Mouse (Mus musculus): ENCODE measurements around the gene Nbl1. TPM values are rescaled to one million over a fixed set of nuclear protein-coding genes. Genes with fewer than 3 reads are reported as not detected.

The Nbl1 gene
- 2.5 TPM for polyA plus RNA-seq (2014; fragmentation: Illumina TruSeq; extraction: RNeasy Lipid Tissue Mini Kit (QIAGEN cat#74804))

DNA sequence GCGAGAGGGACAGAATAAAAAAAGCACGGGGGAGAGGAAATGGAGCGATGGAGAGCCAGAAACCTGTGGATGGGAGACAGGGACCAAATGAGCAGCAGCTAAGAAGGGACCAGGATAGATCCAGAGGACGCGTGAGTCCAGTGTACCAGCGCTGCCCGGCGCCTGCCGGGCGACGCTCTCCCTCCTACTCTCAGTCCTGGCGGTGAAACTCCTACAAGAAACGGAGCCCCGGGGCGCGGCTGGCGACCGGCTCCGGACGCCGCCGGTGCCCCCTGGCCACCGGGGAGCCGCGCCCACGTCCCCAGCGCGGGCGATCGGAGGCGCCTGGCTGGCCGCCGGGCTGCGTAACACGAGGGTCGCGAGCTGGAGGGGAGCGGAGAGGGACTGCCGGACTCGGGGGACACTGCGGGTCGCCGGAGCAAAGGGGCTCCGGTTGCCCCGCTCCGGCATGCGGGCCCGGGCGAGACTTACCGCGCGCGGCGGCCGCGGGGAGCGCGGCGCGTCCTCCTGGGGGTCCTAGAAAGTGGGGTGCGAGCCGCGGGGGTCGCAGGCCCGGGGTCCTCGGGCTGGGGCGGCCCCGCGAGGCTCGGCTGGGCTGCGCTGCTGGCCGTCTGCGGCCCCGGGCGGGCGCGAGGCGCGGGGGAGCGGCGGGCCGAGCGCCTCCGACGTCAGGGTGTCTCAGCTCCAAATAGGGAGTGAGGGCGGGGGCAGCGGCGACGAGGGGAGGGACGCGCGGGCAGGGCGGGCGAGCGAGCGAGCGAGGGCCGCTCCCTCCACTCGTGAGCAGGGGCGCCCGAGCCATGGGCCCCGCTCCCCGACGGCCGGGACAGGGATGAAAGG lies at the start of gene Nbl1:
Nbl1 (minus strand) TSS at position 638 of the 840 bp plus-strand sequence.

DNA sequence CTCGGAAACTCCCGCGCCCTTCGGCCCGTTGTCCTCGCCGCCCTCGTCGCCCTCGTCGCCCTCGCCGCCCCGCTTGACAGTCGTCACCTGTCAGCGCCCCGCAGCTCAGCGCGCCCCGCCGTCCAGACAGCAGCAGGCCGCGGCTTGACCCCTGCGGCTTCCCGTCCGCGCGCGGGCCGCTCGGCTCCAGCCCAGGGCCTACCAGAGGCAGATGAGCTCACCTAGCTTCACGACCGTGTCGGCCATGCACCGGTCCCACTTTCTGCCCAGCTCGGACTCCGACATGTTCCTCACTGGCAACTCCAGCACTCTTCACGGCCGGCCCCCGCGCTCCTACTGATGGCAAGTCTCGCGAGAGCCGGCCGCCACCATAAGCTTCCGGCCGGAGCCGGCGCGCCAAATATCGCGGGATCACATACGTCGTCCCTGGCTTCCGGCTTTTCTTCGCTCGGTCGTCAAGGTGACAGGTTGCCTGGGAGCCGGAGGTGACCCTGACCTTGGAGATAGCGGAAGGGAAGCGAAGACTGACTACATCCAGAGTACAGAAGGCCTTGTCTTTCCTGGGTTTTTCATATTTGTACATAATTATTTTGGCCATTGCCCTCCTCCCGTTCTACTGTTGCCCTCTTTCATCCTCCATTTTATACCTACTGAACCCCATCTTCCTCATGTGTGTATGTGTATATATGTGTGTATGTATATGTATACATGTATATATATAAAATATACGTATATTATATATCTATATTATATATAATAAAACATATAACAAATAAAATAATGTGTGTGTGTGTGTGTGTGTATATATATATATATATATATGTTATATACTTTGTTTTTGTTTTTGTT lies 38.1 kb upstream of the Nbl1 start, which contains the start of gene Minos1:
Minos1 (minus strand) TSS at position 413 of the 849 bp plus-strand sequence.

DNA sequence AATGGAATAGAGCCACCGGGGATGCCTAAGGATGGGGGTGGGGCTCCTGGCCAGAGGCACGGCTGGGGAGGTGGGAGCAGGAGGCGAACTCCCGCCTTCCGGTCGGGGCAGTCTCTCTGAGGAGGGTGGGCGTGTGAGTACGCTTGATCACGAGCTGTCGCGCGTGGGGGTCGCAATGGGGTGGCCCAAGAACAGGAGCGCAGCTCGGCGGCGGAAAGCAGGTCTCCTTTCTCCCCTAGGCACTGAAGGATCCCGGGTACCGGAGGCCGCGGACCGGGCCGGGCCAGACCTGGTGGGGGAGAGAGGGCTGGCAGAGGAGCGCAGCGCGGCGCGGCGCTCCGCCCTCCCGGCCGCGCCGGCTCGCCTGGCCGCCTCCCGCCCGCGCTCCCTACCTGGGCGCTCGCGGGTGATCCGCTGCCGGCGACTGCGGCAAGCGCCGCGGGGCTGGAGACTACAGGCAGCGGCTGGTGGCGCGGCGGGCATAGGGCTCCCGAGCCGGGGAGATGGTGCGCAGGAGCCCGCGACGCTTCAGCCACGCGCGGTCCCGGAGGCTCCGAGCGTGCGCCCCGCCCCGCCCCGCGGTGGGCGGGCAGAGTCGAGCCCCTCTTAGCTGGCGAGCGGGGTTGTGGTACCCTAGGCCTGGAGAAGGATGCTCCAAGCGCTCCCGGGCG lies 17.6 kb downstream of the Nbl1 start, which contains the start of gene Htr6:
Htr6 (minus strand) TSS at position 530 of the 671 bp plus-strand sequence.

Other genes with a start within 250 kb of the Nbl1 start
- 11.3 TPM for gene Pla2g5, start 229.5 kb downstream of the Nbl1 start, polyA plus RNA-seq (2014; fragmentation: Illumina TruSeq; extraction: RNeasy Lipid Tissue Mini Kit (QIAGEN cat#74804))
- gene Gm13030, start 219.0 kb downstream of the Nbl1 start, polyA plus RNA-seq (2014; fragmentation: Illumina TruSeq; extraction: RNeasy Lipid Tissue Mini Kit (QIAGEN cat#74804)) = not detected
- not detected for gene Pla2g2e, start 215.1 kb downstream of the Nbl1 start, polyA plus RNA-seq (2014; fragmentation: Illumina TruSeq; extraction: RNeasy Lipid Tissue Mini Kit (QIAGEN cat#74804))
- 2.6 TPM for gene Otud3, start 179.0 kb downstream of the Nbl1 start, polyA plus RNA-seq (2014; fragmentation: Illumina TruSeq; extraction: RNeasy Lipid Tissue Mini Kit (QIAGEN cat#74804))
- not detected for gene Rnf186, start 125.9 kb downstream of the Nbl1 start, polyA plus RNA-seq (2014; fragmentation: Illumina TruSeq; extraction: RNeasy Lipid Tissue Mini Kit (QIAGEN cat#74804))
- 0.94 TPM for gene Tmco4, start 120.1 kb downstream of the Nbl1 start, polyA plus RNA-seq (2014; fragmentation: Illumina TruSeq; extraction: RNeasy Lipid Tissue Mini Kit (QIAGEN cat#74804))
- not detected for gene Htr6, start 17.4 kb downstream of the Nbl1 start, polyA plus RNA-seq (2014; fragmentation: Illumina TruSeq; extraction: RNeasy Lipid Tissue Mini Kit (QIAGEN cat#74804))
- 158 TPM for gene Minos1, start 38.1 kb upstream of the Nbl1 start, polyA plus RNA-seq (2014; fragmentation: Illumina TruSeq; extraction: RNeasy Lipid Tissue Mini Kit (QIAGEN cat#74804))
- gene Capzb, start 99.9 kb upstream of the Nbl1 start, polyA plus RNA-seq (2014; fragmentation: Illumina TruSeq; extraction: RNeasy Lipid Tissue Mini Kit (QIAGEN cat#74804)) = 47.8 TPM
- 0.57 TPM for gene Pqlc2, start 217.7 kb upstream of the Nbl1 start, polyA plus RNA-seq (2014; fragmentation: Illumina TruSeq; extraction: RNeasy Lipid Tissue Mini Kit (QIAGEN cat#74804))
- 1.1 TPM for gene Akr7a5, start 217.8 kb upstream of the Nbl1 start, polyA plus RNA-seq (2014; fragmentation: Illumina TruSeq; extraction: RNeasy Lipid Tissue Mini Kit (QIAGEN cat#74804))

Data from ovary, adult 10 weeks (tissue).